Mouse (Mus musculus) ovary, postnatal 10 days (tissue): ENCODE data around the gene Irf4.

ENCODE experiments used
- DNase-seq: peaks from one replicate; pipeline ENCODE4 v3.0.0; 2022; ENCODE audit warnings: low spot score

Irf4 gene

DNA sequence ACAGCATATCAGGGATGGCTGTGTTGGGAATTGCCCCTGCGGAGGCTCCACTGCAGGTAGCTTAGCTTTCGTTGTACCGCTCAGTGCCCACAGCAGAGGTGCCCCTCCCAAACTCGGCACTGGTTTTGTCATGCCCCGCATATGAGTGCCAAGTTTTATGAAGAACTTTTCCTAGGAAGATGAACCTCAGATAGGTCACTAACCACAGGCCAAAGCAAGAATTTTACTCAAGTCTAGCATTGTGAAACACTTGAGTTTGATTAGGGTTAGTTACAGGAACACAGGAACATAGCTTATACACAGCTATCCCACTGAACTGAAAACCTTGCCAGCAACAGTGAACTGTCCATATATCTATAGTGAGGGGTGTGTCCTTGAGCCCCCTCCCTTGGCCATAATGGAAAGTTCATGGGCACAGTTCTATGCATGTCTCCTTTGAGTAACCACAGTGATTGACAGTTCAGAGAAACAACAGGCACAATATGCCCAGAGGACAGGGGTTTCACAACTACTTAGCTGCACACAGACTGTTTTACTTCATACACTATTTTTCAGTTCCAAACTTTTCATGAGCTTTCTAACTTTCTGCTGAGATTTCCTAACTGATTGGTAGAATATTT lies 53.4 kb downstream of the Irf4 start:
- no peak for DNase-seq

DNA sequence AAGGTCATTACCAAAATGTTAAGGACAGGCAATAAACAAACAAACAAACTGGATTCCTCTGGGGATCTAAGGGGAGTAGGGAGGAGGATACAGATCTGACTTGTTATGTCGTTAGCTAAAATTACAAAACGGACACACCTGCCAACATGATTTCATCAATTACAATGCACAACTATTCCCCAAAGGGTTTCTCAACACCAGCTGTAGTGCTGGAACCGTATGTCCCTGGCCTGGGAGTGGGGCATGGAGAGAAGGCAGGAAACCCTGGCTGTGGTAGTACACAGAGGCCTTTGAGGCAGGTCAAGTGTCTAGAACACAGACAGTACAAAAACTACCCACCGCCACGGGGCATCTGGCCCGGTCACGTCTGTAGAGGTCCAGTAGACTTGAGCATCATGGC lies 60.2 kb downstream of the Irf4 start:
- DNase-seq, result no peak

DNA sequence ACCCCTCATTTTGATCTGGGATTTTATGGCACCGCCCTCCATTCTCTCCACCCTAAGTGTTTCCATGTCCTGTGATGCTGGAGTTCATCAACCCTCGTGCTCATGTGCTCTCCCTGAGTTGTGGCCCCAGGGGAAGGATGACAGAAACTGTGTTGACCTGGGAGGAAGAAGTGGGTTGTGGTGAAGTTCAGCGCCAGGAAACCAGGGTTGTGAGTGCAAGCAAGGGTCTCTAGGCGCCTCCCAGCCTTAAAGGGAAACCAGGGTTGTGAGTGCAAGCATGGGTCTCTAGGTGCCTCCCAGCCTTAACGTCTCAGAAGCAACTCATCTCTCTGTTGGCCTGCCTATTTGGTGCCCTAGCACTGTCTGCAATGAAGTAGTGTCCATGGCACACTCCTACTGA lies 64.4 kb downstream of the Irf4 start:
- no peak for DNase-seq

DNA sequence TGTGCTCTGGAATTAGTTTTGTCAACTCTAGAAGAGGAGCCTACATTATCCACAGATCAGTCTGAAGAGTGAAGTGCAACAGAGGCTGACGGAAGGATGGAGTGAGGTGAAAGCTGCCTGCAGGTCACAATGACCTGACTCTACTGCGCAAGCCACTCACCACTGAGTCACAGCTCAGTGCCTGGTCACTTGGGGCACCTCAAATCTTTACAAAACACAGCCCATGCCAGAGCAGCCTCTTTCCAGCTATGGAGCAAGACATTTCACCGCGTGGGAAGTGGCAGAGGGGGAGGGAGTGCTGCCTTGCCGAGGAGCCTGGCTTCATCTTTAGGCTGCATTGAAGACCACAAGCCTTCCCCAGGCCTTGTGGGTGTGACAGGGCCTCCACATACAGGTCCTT lies 65.2 kb downstream of the Irf4 start:
- DNase-seq, result no peak
